27 mouse cellular contexts compared by ENCODE assay signal in genomic region chr11:71103931-71104330, GRCm38 (mm10). TPM values are rescaled to one million over a fixed set of nuclear protein-coding genes. Genes with fewer than 3 reads are reported as not detected.
"Had no signal": no experiment of that assay in that cellular context is flagged by ENCODE, and none has a peak within 500 bp of the region (broad histone marks: within the 10 kb centered on the region; RNA-seq: fewer than 3 reads in every experiment).

No protein-coding gene starts in this region.

- ATAC-seq: forebrain, embryonic 13.5 days; forebrain, embryonic 14.5 days; forebrain, embryonic 15.5 days; forebrain, embryonic 16.5 days; forebrain, postnatal 0 days had no signal

- H3K27me3 ChIP-seq: embryonic facial prominence, embryonic 12.5 days; embryonic facial prominence, embryonic 13.5 days; embryonic facial prominence, embryonic 15.5 days; forebrain, embryonic 12.5 days; forebrain, embryonic 13.5 days; forebrain, embryonic 15.5 days had no signal

- H3K9me3 ChIP-seq: embryonic facial prominence, embryonic 10.5 days; embryonic facial prominence, embryonic 12.5 days; embryonic facial prominence, embryonic 13.5 days; embryonic facial prominence, embryonic 15.5 days; forebrain, embryonic 10.5 days; forebrain, embryonic 12.5 days; forebrain, embryonic 15.5 days; heart, embryonic 10.5 days had no signal

- H3K4me3 ChIP-seq: embryonic facial prominence, embryonic 10.5 days; embryonic facial prominence, embryonic 12.5 days; embryonic facial prominence, embryonic 13.5 days; embryonic facial prominence, embryonic 15.5 days; erythroblast, embryonic 14.5 days; forebrain, embryonic 10.5 days; forebrain, embryonic 12.5 days; forebrain, embryonic 13.5 days; forebrain, embryonic 15.5 days; gastrocnemius, adult 2 months; heart, adult 2 months; heart, embryonic 10.5 days had no signal

- H3K4me2 ChIP-seq: embryonic facial prominence, embryonic 12.5 days; embryonic facial prominence, embryonic 13.5 days; embryonic facial prominence, embryonic 15.5 days; forebrain, embryonic 12.5 days; forebrain, embryonic 13.5 days; forebrain, embryonic 15.5 days had no signal

- DNase-seq: cerebellum, adult 2 months; cerebellum, adult 9-10 months; cerebellum, adult 9-11 months; cerebellum, postnatal 25 days; cerebellum, postnatal 36 days; embryo, embryonic 11 days; forebrain, postnatal 0 days; gastrocnemius, adult 2 months; gastrocnemius, postnatal 10 days; gastrocnemius, postnatal 14 days; gastrocnemius, postnatal 25 days; gastrocnemius, postnatal 36 days; heart, adult 18-20 months; heart, adult 2 months had no signal

- H3K9ac ChIP-seq: embryonic facial prominence, embryonic 12.5 days; embryonic facial prominence, embryonic 13.5 days; embryonic facial prominence, embryonic 15.5 days; forebrain, embryonic 12.5 days; forebrain, embryonic 13.5 days; forebrain, embryonic 15.5 days; forebrain, postnatal 0 days had no signal

- H3K4me1 ChIP-seq: embryonic facial prominence, embryonic 10.5 days; embryonic facial prominence, embryonic 12.5 days; embryonic facial prominence, embryonic 13.5 days; embryonic facial prominence, embryonic 15.5 days; forebrain, embryonic 10.5 days; forebrain, embryonic 12.5 days; forebrain, embryonic 13.5 days; forebrain, embryonic 15.5 days; heart, embryonic 10.5 days had no signal

- H3K36me3 ChIP-seq: embryonic facial prominence, embryonic 10.5 days; embryonic facial prominence, embryonic 12.5 days; embryonic facial prominence, embryonic 13.5 days; embryonic facial prominence, embryonic 15.5 days; forebrain, embryonic 10.5 days; forebrain, embryonic 12.5 days; forebrain, embryonic 15.5 days; heart, embryonic 10.5 days had no signal

- H3K27ac ChIP-seq: embryonic facial prominence, embryonic 10.5 days; embryonic facial prominence, embryonic 12.5 days; embryonic facial prominence, embryonic 13.5 days; embryonic facial prominence, embryonic 15.5 days; forebrain, embryonic 10.5 days; forebrain, embryonic 12.5 days; forebrain, embryonic 13.5 days; forebrain, embryonic 15.5 days; gastrocnemius, adult 2 months; heart, adult 2 months; heart, embryonic 10.5 days had no signal

RNA-seq across cellular contexts. Expression of gene Nlrp1a, which starts 40.6 kb away (rescaled TPM):
- total RNA-seq: forebrain, postnatal 0 days had no signal
- polyA plus RNA-seq: cerebellum, adult 2 months; embryonic facial prominence, embryonic 11.5 days; erythroblast, embryonic 14.5 days; forebrain, embryonic 10.5 days; forebrain, embryonic 13.5 days; forebrain, embryonic 14.5 days; forebrain, embryonic 15.5 days had no signal
